Comparison of ENCODE assay signal across 10 mouse cellular contexts in genomic region chr9:77339571-77340148, GRCm38 (mm10). TPM values are rescaled to one million over a fixed set of nuclear protein-coding genes. Genes with fewer than 3 reads are reported as not detected.
DNase-seq lines count a peak whose midpoint lies in the region; ATAC-seq and TF ChIP-seq lines count a peak whose summit lies in the region.
"Had no signal": no experiment of that assay in that cellular context is flagged by ENCODE, and none has a peak within 500 bp of the region (broad histone marks: within the 10 kb centered on the region; RNA-seq: fewer than 3 reads in every experiment).

No protein-coding gene starts in this region.

- WGBS in heart, embryonic 12.5 days, result 49% methylated on average over 7 of the region's 7 CpGs
- WGBS in stomach, embryonic 14.5 days, result 49% methylated on average over 7 of the region's 7 CpGs
- 61% methylated on average over 7 of the region's 7 CpGs for WGBS in stomach, postnatal 0 days
- WGBS in limb, embryonic 14.5 days, result 13% methylated on average over 7 of the region's 7 CpGs

- no peak for TF ChIP-seq CTCF in stomach, postnatal 0 days (IDR thresholded peaks at IDR 0.05; ENCODE audit: low read depth)

- H3K27me3 ChIP-seq in heart, embryonic 12.5 days (replicated peaks), result no peaks in the 10 kb centered on the region
- H3K27me3 ChIP-seq in stomach, embryonic 14.5 days (ENCODE audit: control insufficient read depth, insufficient read depth, low read length), result no peaks in the 10 kb centered on the region
- H3K27me3 ChIP-seq in stomach, postnatal 0 days (ENCODE audit: control insufficient read depth, insufficient read depth, low read length), result no peaks in the 10 kb centered on the region
- H3K27me3 ChIP-seq in limb, embryonic 14.5 days (ENCODE audit: control insufficient read depth, insufficient read depth, low read length), result no peaks in the 10 kb centered on the region
- H3K27me3 ChIP-seq: intestine, embryonic 15.5 days had no signal

- peaks cover 29% of the 10 kb centered on the region for H3K4me1 ChIP-seq in heart, embryonic 12.5 days (replicated peaks)
- no peaks in the 10 kb centered on the region for H3K4me1 ChIP-seq in stomach, embryonic 14.5 days (ENCODE audit: control insufficient read depth, insufficient read depth, low read length)
- H3K4me1 ChIP-seq in stomach, postnatal 0 days (replicated peaks; ENCODE audit: control insufficient read depth, insufficient read depth), result no peaks in the 10 kb centered on the region
- no peaks in the 10 kb centered on the region; the same call in 1 of the 2 replicates for H3K4me1 ChIP-seq in limb, embryonic 14.5 days (ENCODE audit: control insufficient read depth, insufficient read depth, low read length)
- H3K4me1 ChIP-seq: intestine, embryonic 15.5 days had no signal

- H3K4me2 ChIP-seq in heart, embryonic 12.5 days, result peak overlapping the region; percentile 62
- H3K4me2 ChIP-seq in stomach, embryonic 14.5 days (replicated peaks; ENCODE audit: low read depth, low read length), result peak overlapping the region; percentile 13; the same call in 1 of the 2 replicates
- H3K4me2 ChIP-seq in stomach, postnatal 0 days (replicated peaks; ENCODE audit: low read depth), result no peak overlapping the region
- H3K4me2 ChIP-seq in limb, embryonic 14.5 days (replicated peaks; ENCODE audit: low read depth, low read length, severe bottlenecking), result peak overlapping the region; percentile 43

- no peak for ATAC-seq in heart, embryonic 12.5 days (ENCODE audit: insufficient number of reproducible peaks, low FRiP score)
- ATAC-seq in stomach, embryonic 14.5 days (ENCODE audit: insufficient number of reproducible peaks, insufficient read depth, low FRiP score, low read depth), result no peak
- no peak for ATAC-seq in stomach, postnatal 0 days (ENCODE audit: low FRiP score, low TSS enrichment)
- ATAC-seq in limb, embryonic 14.5 days (ENCODE audit: low FRiP score, low read depth), result 0 out of 2 replicates have a peak, but pooled peaks have one; percentile 34
- ATAC-seq: intestine, embryonic 15.5 days had no signal

- peaks cover 6% of the 10 kb centered on the region for H3K36me3 ChIP-seq in heart, embryonic 12.5 days
- H3K36me3 ChIP-seq in stomach, embryonic 14.5 days (ENCODE audit: control insufficient read depth, insufficient read depth, low read length), result no peaks in the 10 kb centered on the region
- no peaks in the 10 kb centered on the region for H3K36me3 ChIP-seq in stomach, postnatal 0 days (ENCODE audit: control insufficient read depth, insufficient read depth, low read length)
- no peaks in the 10 kb centered on the region for H3K36me3 ChIP-seq in limb, embryonic 14.5 days (ENCODE audit: control insufficient read depth, insufficient read depth, low read length)
- H3K36me3 ChIP-seq: intestine, embryonic 15.5 days had no signal

- TF ChIP-seq POLR2A in limb, embryonic 14.5 days (IDR thresholded peaks at IDR 0.05; ENCODE audit: borderline replicate concordance, extremely low read depth, insufficient read depth, insufficient read length), result no peak

- no peak for DNase-seq in heart, postnatal 4 days
- DNase-seq in stomach, postnatal 0 days (ENCODE audit: low spot score), result no peak
- DNase-seq in limb, embryonic 14.5 days (ENCODE audit: low spot score), result no peak
- no peak for DNase-seq in B cell, adult 2 months
- no peak for DNase-seq in testis, postnatal 14 days (ENCODE audit: low spot score)
- no peak for DNase-seq in lung, postnatal 14 days
- DNase-seq: adrenal gland, postnatal 14 days had no signal

- H3K9ac ChIP-seq in heart, embryonic 12.5 days, result peak overlapping the region; percentile 39; the same call in 1 of the 2 replicates
- no peak overlapping the region for H3K9ac ChIP-seq in stomach, embryonic 14.5 days (replicated peaks; ENCODE audit: low read depth, low read length)
- no peak overlapping the region for H3K9ac ChIP-seq in stomach, postnatal 0 days (ENCODE audit: low read length)
- no peak overlapping the region for H3K9ac ChIP-seq in limb, embryonic 14.5 days (ENCODE audit: low read depth, low read length, severe bottlenecking)
- H3K9ac ChIP-seq: intestine, embryonic 15.5 days had no signal

- no peak for TF ChIP-seq EP300 in stomach, postnatal 0 days (optimal IDR thresholded peaks at IDR 0.05)

- H3K4me3 ChIP-seq in heart, embryonic 12.5 days, result peak overlapping the region; percentile 33
- no peak overlapping the region for H3K4me3 ChIP-seq in stomach, embryonic 14.5 days (ENCODE audit: low read depth, low read length)
- H3K4me3 ChIP-seq in stomach, postnatal 0 days (ENCODE audit: low read depth, low read length), result no peak overlapping the region; the same call in 1 of the 2 replicates
- H3K4me3 ChIP-seq in limb, embryonic 14.5 days (replicated peaks; ENCODE audit: low read length), result no peak overlapping the region
- H3K4me3 ChIP-seq: intestine, embryonic 15.5 days had no signal

- H3K27ac ChIP-seq in heart, embryonic 12.5 days (ENCODE audit: poor library complexity, severe bottlenecking), result peak overlapping the region; percentile 69
- H3K27ac ChIP-seq in stomach, embryonic 14.5 days (ENCODE audit: low read length), result no peak overlapping the region
- H3K27ac ChIP-seq in stomach, postnatal 0 days (replicated peaks), result no peak overlapping the region
- no peak overlapping the region for H3K27ac ChIP-seq in limb, embryonic 14.5 days (replicated peaks; ENCODE audit: low read depth, low read length)
- H3K27ac ChIP-seq: intestine, embryonic 15.5 days had no signal

- no peaks in the 10 kb centered on the region for H3K9me3 ChIP-seq in heart, embryonic 12.5 days (replicated peaks)
- no peaks in the 10 kb centered on the region for H3K9me3 ChIP-seq in stomach, embryonic 14.5 days (ENCODE audit: control insufficient read depth, low read depth, low read length)
- no peaks in the 10 kb centered on the region for H3K9me3 ChIP-seq in stomach, postnatal 0 days (ENCODE audit: control insufficient read depth, low read length)
- H3K9me3 ChIP-seq in limb, embryonic 14.5 days (ENCODE audit: control insufficient read depth, low read length), result no peaks in the 10 kb centered on the region
- H3K9me3 ChIP-seq: intestine, embryonic 15.5 days had no signal

RNA-seq across cellular contexts. Expression of gene Mlip, which starts 13.1 kb away (rescaled TPM):
- polyA plus RNA-seq in heart, embryonic 12.5 days (2016; fragmentation: Nextera tagmentation; extraction: Ambion mirVana), result 67.8 and 70.9 TPM in 2 replicates
- 100 to 1,000 TPM; 159 to 165 TPM for total RNA-seq in heart, postnatal 4 days (2021)
- 0.46 TPM in 2 replicates for polyA plus RNA-seq in stomach, embryonic 14.5 days (2014; fragmentation: Nextera tagmentation; extraction: Ambion mirVana)
- polyA plus RNA-seq in stomach, postnatal 0 days (2015; fragmentation: Nextera tagmentation; extraction: Ambion mirVana), result 0.32 and 0.73 TPM in 2 replicates
- 0.69 and 0.80 TPM in 2 replicates for polyA plus RNA-seq in limb, embryonic 14.5 days (2012; rRNA removed)
- polyA plus RNA-seq in limb, embryonic 14.5 days (2014; fragmentation: Nextera tagmentation; extraction: Ambion mirVana), result 0.47 and 1.6 TPM in 2 replicates

Comparison
In these comparisons a context has a peak if more than half of its experiments do, and no peak if none do; other contexts are left out.
1. RNA of gene Mlip, which starts 13.1 kb away (polyA plus RNA-seq): 67.8 to 70.9 TPM in heart, embryonic 12.5 days; 0.47 to 1.6 TPM in limb, embryonic 14.5 days, 0.46 TPM in stomach, embryonic 14.5 days and 0.32 to 0.73 TPM in stomach, postnatal 0 days; every median in the first group is over 10 times any median in the second.